Mouse (Mus musculus): ENCODE results near the gene Gm44579.

DNA sequence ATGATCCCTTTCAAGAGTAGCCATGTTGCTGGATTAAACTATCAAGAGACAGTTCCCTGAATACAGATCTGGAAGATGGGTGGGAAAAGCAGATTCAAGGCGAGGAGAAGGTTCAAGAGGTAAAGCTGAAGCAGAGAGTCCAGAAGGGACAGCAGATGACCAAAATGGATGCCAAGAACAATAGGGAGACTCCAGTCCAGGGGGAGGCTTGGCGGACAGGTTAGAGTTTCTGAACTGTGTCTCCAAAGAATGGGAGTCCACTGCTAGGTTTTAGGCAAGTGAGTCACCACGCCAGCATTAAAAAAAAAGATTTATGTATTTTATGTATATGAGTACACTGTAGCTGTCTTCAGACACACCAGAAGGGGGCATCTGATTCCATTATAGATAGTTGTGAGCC lies 66.1 kb downstream of the Gm44579 start:
- no peak for TF ChIP-seq CTCF (IDR thresholded peaks at IDR 0.05; ENCODE audit: low read depth, low read length)
- no peak for TF ChIP-seq POLR2AphosphoS5 (IDR thresholded peaks at IDR 0.05; ENCODE audit: insufficient replicate concordance, low read depth, low read length)

Measured in G1E (cell line).